In the genomic region with DNA sequence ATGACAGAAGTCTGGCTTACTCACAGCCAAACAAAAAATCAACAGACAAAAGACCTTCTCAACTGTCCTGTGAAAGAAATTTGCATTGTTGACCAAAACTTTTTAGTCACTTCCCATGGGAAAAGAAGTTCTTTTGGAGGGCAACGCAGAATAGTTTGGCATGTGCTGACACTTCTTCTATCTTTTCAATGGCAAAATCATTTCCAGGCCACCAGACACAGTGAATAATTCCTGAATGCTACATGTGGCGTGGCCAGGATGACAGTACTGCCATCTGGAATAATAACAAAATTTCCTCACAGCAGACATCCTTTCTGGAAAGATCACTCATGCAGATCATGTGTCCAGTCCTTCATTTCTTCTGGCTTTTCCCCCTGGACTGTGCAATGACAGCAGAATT, we compare ENCODE assay signal across 14 mouse cellular contexts.
A peak's percentile ranks its signal among the peaks of the same experiment; 100 is the strongest.
DNase-seq lines count a peak whose midpoint lies in the region.
"Had no signal": no experiment of that assay in that cellular context is flagged by ENCODE, and none has a peak within 500 bp of the region (broad histone marks: within the 10 kb centered on the region; RNA-seq: fewer than 3 reads in every experiment).

No protein-coding gene starts in this region.

- DNase-seq in left cerebral cortex, postnatal 4 days, result peak; percentile 21
- DNase-seq in left cerebral cortex, postnatal 25 days (ENCODE audit: low spot score in 2 of 2), result no peak
- peak; percentile 24 for DNase-seq in cerebellum, adult 11-12 months
- peak; percentile 15 to 30 for DNase-seq in cerebellum, postnatal 25 days
- peak; percentile 63 for DNase-seq in retina, embryonic 14.5 days (ENCODE audit: low spot score)
- no peak for DNase-seq in kidney, postnatal 4 days
- no peak for DNase-seq in heart, adult 11 months
- no peak for DNase-seq in kidney, postnatal 14 days
- DNase-seq: adrenal gland, postnatal 25 days; heart, postnatal 4 days; kidney, postnatal 10 days; lung, postnatal 10 days; right cerebral cortex, postnatal 25 days; thymus, postnatal 36 days had no signal

- intact Hi-C loops in left cerebral cortex, postnatal 4 days (cut with DNase I), result no loop called here
- intact Hi-C loops in left cerebral cortex, postnatal 25 days (cut with DNase I), result no loop called here

Comparison
In these comparisons a context has a peak if more than half of its experiments do, and no peak if none do; other contexts are left out.
1. DNase-seq: peak in left cerebral cortex, postnatal 4 days (single experiment), cerebellum, adult 11-12 months (single experiment), cerebellum, postnatal 25 days (2 of 2) and retina, embryonic 14.5 days (single experiment); none in left cerebral cortex, postnatal 25 days (0 of 2), kidney, postnatal 4 days (0 of 2), heart, adult 11 months (single experiment) and kidney, postnatal 14 days (single experiment).